Mouse (Mus musculus) hindbrain, embryonic 11.5 days (tissue): ENCODE results near the gene Gmnn. TPM values are rescaled to one million over a fixed set of nuclear protein-coding genes. Genes with fewer than 3 reads are reported as not detected.
"Not testable (repeated sequence)": the region's sequence is repeated elsewhere in the genome, so short reads cannot be mapped to it uniquely, and the experiment has no call there.

ENCODE experiments used
- ATAC-seq: fragments of 200-750 bp; cut with Nextera tagmentation; 2 replicates; pipeline ENCODE4 v1.8.0; 2017; ENCODE audit warnings: mild to moderate bottlenecking, moderate TSS enrichment, moderate library complexity; ENCODE audit not compliant: low FRiP score
- DNase-seq: peaks from one replicate; pipeline ENCODE4 v3.0.0-alpha.2; 2015; ENCODE audit warnings: low spot score
- H3K27ac ChIP-seq: fragments of 300-500 bp; sonication (generic); 2 replicates; pipeline ENCODE4 v1.5.1; 2014; ENCODE audit warnings: mild to moderate bottlenecking, low read depth, low read length
- H3K27me3 ChIP-seq: fragments of 300-500 bp; sonication (generic); 2 replicates; pipeline ENCODE4 v1.6.1; 2014; ENCODE audit warnings: mild to moderate bottlenecking, low read length, moderate library complexity, mixed read lengths; ENCODE audit not compliant: control insufficient read depth, insufficient read depth
- H3K36me3 ChIP-seq: fragments of 300-500 bp; sonication (generic); 2 replicates; pipeline ENCODE4 v1.6.1; 2014; ENCODE audit warnings: mild to moderate bottlenecking, low read length, moderate library complexity, mixed read lengths; ENCODE audit not compliant: control insufficient read depth, insufficient read depth
- H3K4me1 ChIP-seq: fragments of 300-500 bp; sonication (generic); replicated peaks from 2 replicates; pipeline ENCODE4 v1.6.1; 2014; ENCODE audit warnings: low read length, mixed read lengths; ENCODE audit not compliant: control insufficient read depth, insufficient read depth
- H3K4me2 ChIP-seq: fragments of 300-500 bp; sonication (generic); replicated peaks from 2 replicates; pipeline ENCODE4 v1.6.1; 2014; ENCODE audit warnings: mild to moderate bottlenecking, low read depth, low read length
- H3K4me3 ChIP-seq: fragments of 300-500 bp; sonication (generic); 2 replicates; pipeline ENCODE4 v1.5.1; 2014; ENCODE audit warnings: low read depth, low read length
- H3K9ac ChIP-seq: fragments of 300-500 bp; sonication (generic); 2 replicates; pipeline ENCODE4 v1.6.1; 2014; ENCODE audit warnings: low read depth, low read length
- H3K9me3 ChIP-seq: fragments of 300-500 bp; sonication (generic); 2 replicates; pipeline ENCODE4 v1.6.1; 2016; ENCODE audit warnings: low read length; ENCODE audit not compliant: control insufficient read depth
- WGBS: fragments of 180-500 bp; shearing (Covaris S2); extraction: QIAGEN DNeasy Blood & Tissue Kit; methylation state at CpG from one replicate; pipeline ENCODE4 v1.1.7; 2014; 5-methylcytosine and 5-hydroxymethylcytosine counted together
- polyA plus RNA-seq: library from polyadenylated mRNA; unstranded; fragments of >200 nt; fragmentation: Nextera tagmentation; extraction: Ambion mirVana; gene quantifications from 2 replicates; pipeline ENCODE4 v1.2.1, GENCODE M21; 2014

Gmnn gene
- polyA plus RNA-seq, 1 experiment from 2014 or later = 128 TPM

DNA sequence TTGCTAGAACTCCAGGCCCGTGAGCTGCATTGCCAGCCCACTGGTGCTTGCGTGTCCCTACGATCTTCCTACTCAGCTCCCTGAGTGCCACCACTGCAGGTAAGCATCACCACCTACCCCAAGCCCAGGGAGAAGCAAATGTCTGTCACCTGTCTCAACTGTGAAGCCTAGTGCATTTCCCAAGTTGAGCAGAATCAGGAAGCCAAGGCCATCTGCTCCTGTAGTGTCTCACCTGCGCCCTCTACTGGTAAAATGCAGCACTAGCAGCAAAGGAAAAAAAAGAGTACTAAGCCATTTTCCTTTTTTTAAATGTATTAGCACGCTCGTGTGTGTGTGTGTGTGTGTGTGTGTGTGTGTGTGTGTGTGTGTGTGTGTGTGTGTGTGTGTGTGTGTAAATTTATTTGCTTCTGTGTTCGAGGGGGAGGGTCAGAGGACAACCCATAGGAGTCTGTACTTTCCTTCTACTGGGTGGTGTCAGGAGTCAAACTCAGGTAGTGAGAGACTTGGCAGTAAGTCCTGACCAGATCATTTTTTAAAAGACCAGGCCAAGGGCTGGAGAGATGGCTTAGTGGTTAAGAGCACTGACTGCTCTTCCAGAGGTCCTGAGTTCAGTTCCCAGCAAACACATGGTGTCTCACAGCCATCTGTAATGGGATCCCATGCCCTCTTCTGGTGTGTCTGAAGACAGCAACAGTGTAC lies 14.6 kb upstream of the Gmnn start:
- peak; percentile 75 for DNase-seq
- no peak for ATAC-seq
- no peak overlapping the region for H3K4me2 ChIP-seq
- no peaks in the 10 kb centered on the region for H3K27me3 ChIP-seq
- 59% methylated on average over 7 of the region's 7 CpGs for WGBS
- H3K27ac ChIP-seq = no peak overlapping the region
- H3K9me3 ChIP-seq = no peaks in the 10 kb centered on the region
- H3K4me1 ChIP-seq = no peaks in the 10 kb centered on the region
- H3K9ac ChIP-seq = no peak overlapping the region
- H3K36me3 ChIP-seq = no peaks in the 10 kb centered on the region
- no peak overlapping the region for H3K4me3 ChIP-seq

DNA sequence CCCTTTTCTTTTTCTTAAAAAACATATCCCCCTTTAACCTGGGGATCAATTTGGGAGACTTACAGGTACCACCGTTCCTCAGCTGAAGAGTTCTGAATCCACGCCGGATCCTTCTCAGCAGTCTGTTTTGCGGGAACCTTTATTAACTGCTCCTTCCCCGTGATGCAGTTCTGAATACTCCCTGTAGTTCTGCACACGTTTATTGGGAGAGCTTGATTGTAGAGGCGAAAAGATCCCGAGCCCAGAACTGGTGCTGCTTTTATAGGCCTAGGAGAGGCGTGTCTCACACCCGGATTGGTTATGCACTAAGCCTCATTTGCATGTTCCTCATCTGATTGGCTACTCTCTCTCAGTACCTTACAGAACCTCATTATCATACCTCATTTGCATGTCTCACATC lies 9.8 kb upstream of the Gmnn start:
- not testable (repeated sequence) for H3K4me3 ChIP-seq, H3K9ac ChIP-seq, H3K36me3 ChIP-seq, H3K4me1 ChIP-seq, H3K27me3 ChIP-seq, H3K27ac ChIP-seq, H3K9me3 ChIP-seq, DNase-seq, ATAC-seq, H3K4me2 ChIP-seq
- WGBS = 94% methylated on average over 10 of the region's 10 CpGs

DNA sequence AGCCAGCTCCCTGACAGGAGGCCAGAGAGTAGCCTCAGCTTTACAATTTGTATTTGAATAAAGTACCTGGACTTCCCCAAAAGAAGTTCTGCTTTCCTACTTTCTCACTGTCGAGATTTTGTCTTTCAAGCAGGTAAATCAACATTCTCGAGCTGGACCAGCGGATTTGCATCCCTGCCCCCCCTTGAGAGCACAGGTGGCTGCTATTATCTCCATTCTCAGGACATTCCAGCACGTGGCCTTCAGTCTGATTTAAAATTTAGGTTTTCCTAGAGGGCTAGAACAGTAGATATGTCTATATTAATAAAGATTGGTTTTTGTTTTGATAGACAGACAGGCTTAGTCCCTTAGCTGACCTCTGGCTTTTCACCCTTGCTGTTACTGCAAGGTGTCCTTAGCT lies 6.1 kb upstream of the Gmnn start:
- not testable (repeated sequence) for H3K9me3 ChIP-seq, DNase-seq, H3K9ac ChIP-seq, H3K4me1 ChIP-seq, H3K36me3 ChIP-seq, H3K4me2 ChIP-seq, ATAC-seq, H3K4me3 ChIP-seq, H3K27me3 ChIP-seq, H3K27ac ChIP-seq
- 74% methylated on average over 4 of the region's 4 CpGs for WGBS

- Histone ChIP-seq H3K4me1 (no peaks in the 10 kb centered on the region), H3K9me3 (no peaks in the 10 kb centered on the region), H3K27ac (no peak overlapping the region), H3K27me3 (no peaks in the 10 kb centered on the region), H3K9ac (peak overlapping the region; percentile 82; the same call in 1 of the 2 replicates), H3K4me3 (peak overlapping the region; percentile 95), H3K4me2 (peak overlapping the region; percentile 69), H3K36me3 (no peaks in the 10 kb centered on the region)
- DNase-seq (no peak), ATAC-seq (no peak)
- WGBS = 35% methylated on average over 4 of the region's 4 CpGs
These were observed 531 bp upstream of the Gmnn start for GRCm38 (mm10) chr13:24762254-24762653.

GRCm38 (mm10) chr13:24761083-24761402 lies 680 bp downstream of the Gmnn start:
- peak overlapping the region; percentile 69 for H3K4me2 ChIP-seq
- H3K27ac ChIP-seq = no peak overlapping the region
- H3K4me1 ChIP-seq = no peaks in the 10 kb centered on the region
- H3K4me3 ChIP-seq = peak overlapping the region; percentile 95
- ATAC-seq (no peak), DNase-seq (no peak)
- H3K9ac ChIP-seq = peak overlapping the region; percentile 82
- WGBS = 7% methylated on average over 10 of the region's 10 CpGs
- no peaks in the 10 kb centered on the region for H3K9me3 ChIP-seq
- H3K27me3 ChIP-seq = no peaks in the 10 kb centered on the region
- H3K36me3 ChIP-seq = no peaks in the 10 kb centered on the region

- no peaks in the 10 kb centered on the region for H3K27me3 ChIP-seq
- no peaks in the 10 kb centered on the region for H3K9me3 ChIP-seq
- ATAC-seq = no peak
- no peaks in the 10 kb centered on the region for H3K4me1 ChIP-seq
- peak overlapping the region; percentile 95; the same call in 1 of the 2 replicates for H3K4me3 ChIP-seq
- no peak overlapping the region for H3K27ac ChIP-seq
- 83% methylated on average over 5 of the region's 5 CpGs for WGBS
- no peak for DNase-seq
- no peaks in the 10 kb centered on the region for H3K36me3 ChIP-seq
- peak overlapping the region; percentile 69; the same call in 1 of the 2 replicates for H3K4me2 ChIP-seq
- no peak overlapping the region for H3K9ac ChIP-seq
These were observed 1.3 kb downstream of the Gmnn start for GRCm38 (mm10) chr13:24760351-24760870.

DNA sequence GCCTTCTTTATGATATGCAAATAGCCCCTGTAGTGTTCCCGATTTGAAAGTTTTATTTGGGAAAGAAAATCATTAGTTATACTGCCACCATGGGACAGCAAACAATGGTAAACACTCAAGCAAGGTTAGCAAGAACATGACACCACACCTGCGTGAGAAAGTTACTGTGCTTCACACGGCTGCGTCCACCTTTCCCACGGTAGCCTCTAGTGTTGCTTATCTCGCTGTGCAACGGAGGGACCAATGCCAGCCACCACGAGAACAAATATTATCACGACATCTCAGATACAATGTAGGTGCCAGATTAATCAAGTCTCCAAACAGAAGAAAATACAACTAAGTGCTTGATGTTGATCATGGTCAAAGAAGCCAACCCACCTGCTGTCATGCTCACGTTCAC lies 2.3 kb downstream of the Gmnn start:
- H3K9ac ChIP-seq = no peak overlapping the region
- WGBS = 94% methylated on average over 10 of the region's 10 CpGs
- no peak for DNase-seq

GRCm38 (mm10) chr13:24757820-24758564 lies 3.7 kb downstream of the Gmnn start:
- 0 out of 2 replicates have a peak, but pooled peaks cover 2% of the 10 kb centered on the region for H3K36me3 ChIP-seq

More for the DNA sequence above, 2.3 kb downstream of the Gmnn start:
- Histone ChIP-seq H3K4me1 (no peaks in the 10 kb centered on the region), H3K9me3 (no peaks in the 10 kb centered on the region), H3K27ac (no peak overlapping the region), H3K27me3 (no peaks in the 10 kb centered on the region), H3K4me2 (no peak overlapping the region), H3K4me3 (no peak overlapping the region), H3K36me3 (no peaks in the 10 kb centered on the region)
- ATAC-seq = no peak

More at GRCm38 (mm10) chr13:24757820-24758564, 3.7 kb downstream of the Gmnn start:
- Histone ChIP-seq H3K27ac (no peak overlapping the region), H3K4me1 (no peaks in the 10 kb centered on the region), H3K9ac (no peak overlapping the region), H3K9me3 (no peaks in the 10 kb centered on the region), H3K4me3 (no peak overlapping the region), H3K27me3 (no peaks in the 10 kb centered on the region), H3K4me2 (no peak overlapping the region)
- ATAC-seq = no peak
- 83% methylated on average over 12 of the region's 12 CpGs for WGBS
- no peak for DNase-seq
